Mouse (Mus musculus) E14TG2a.4 (cell line): ENCODE measurements around the gene Bfsp2.

Source experiments
- H3K27me3 ChIP-seq: 2 replicates; pipeline ENCODE4 v1.6.1; 2014; ENCODE audit warnings: low read length, control low read depth; ENCODE audit not compliant: insufficient read depth
- H3K36me3 ChIP-seq: 2 replicates; pipeline ENCODE4 v1.6.1; 2014; ENCODE audit warnings: low read length, control low read depth; ENCODE audit not compliant: insufficient read depth
- H3K4me1 ChIP-seq: replicated peaks from 2 replicates; pipeline ENCODE4 v1.6.1; 2014; ENCODE audit warnings: low read depth, low read length, control low read depth
- H3K4me3 ChIP-seq: replicated peaks from 2 replicates; pipeline ENCODE4 v1.5.1; 2014; ENCODE audit warnings: mild to moderate bottlenecking, low read length
- H3K9me3 ChIP-seq: 2 replicates; pipeline ENCODE4 v1.6.1; 2014; ENCODE audit warnings: low read length, control low read depth
- CTCF ChIP-seq: conservative IDR thresholded peaks from 2 replicates; pipeline ENCODE4 v1.5.1; 2014; ENCODE audit warnings: low read length
- NANOG ChIP-seq: IDR thresholded peaks from 2 replicates; pipeline ENCODE4 v1.6.1; 2014; ENCODE audit warnings: borderline replicate concordance, low read length, mixed read lengths
- POU5F1 ChIP-seq: IDR thresholded peaks from 2 replicates; pipeline ENCODE4 v1.6.1; 2014; ENCODE audit warnings: low read length, borderline replicate concordance

Bfsp2 gene

GRCm38 (mm10) chr9:103480044-103480576 is at the start of gene Bfsp2:
Gene Bfsp2 (minus strand): TSS chr9:103480420.
- Histone ChIP-seq H3K4me3 (no peak within 1 kb of the TSS), H3K27me3 (0 out of 2 replicates have a peak, but pooled peaks cover 2% of the 10 kb centered on the region), H3K4me1 (no peaks in the 10 kb centered on the region), H3K36me3 (no peaks in the 10 kb centered on the region), H3K9me3 (no peaks in the 10 kb centered on the region)
- TF ChIP-seq NANOG (no peak), CTCF (no peak), POU5F1 (no peak)

GRCm38 (mm10) chr9:103525041-103525537 is 44.9 kb upstream of the Bfsp2 start:
- Histone ChIP-seq H3K4me1 (peaks cover 30% of the 10 kb centered on the region), H3K36me3 (no peaks in the 10 kb centered on the region), H3K27me3 (no peaks in the 10 kb centered on the region), H3K4me3 (no peak overlapping the region), H3K9me3 (no peaks in the 10 kb centered on the region)
- TF ChIP-seq NANOG (no peak), CTCF (no peak), POU5F1 (no peak)

- Histone ChIP-seq H3K27me3 (no peaks in the 10 kb centered on the region), H3K9me3 (no peaks in the 10 kb centered on the region), H3K4me1 (peaks cover 30% of the 10 kb centered on the region), H3K36me3 (no peaks in the 10 kb centered on the region), H3K4me3 (no peak overlapping the region)
- TF ChIP-seq NANOG (no peak), POU5F1 (no peak), CTCF (no peak)
Measured at GRCm38 (mm10) chr9:103524600-103524999, 44.4 kb upstream of the Bfsp2 start.

GRCm38 (mm10) chr9:103523742-103524403 is 43.7 kb upstream of the Bfsp2 start:
- Histone ChIP-seq H3K4me1 (peaks cover 30% of the 10 kb centered on the region), H3K27me3 (no peaks in the 10 kb centered on the region), H3K4me3 (no peak overlapping the region), H3K36me3 (no peaks in the 10 kb centered on the region), H3K9me3 (no peaks in the 10 kb centered on the region)
- TF ChIP-seq NANOG (no peak), POU5F1 (no peak), CTCF (no peak)

GRCm38 (mm10) chr9:103523008-103523407 is 42.8 kb upstream of the Bfsp2 start:
- Histone ChIP-seq H3K4me3 (no peak overlapping the region), H3K4me1 (peaks cover 30% of the 10 kb centered on the region), H3K9me3 (no peaks in the 10 kb centered on the region), H3K27me3 (no peaks in the 10 kb centered on the region), H3K36me3 (no peaks in the 10 kb centered on the region)
- no peak for TF ChIP-seq POU5F1
- TF ChIP-seq NANOG = no peak
- no peak for TF ChIP-seq CTCF

- Histone ChIP-seq H3K4me3 (no peak overlapping the region), H3K4me1 (peaks cover 36% of the 10 kb centered on the region), H3K9me3 (no peaks in the 10 kb centered on the region), H3K36me3 (no peaks in the 10 kb centered on the region), H3K27me3 (no peaks in the 10 kb centered on the region)
- no peak for TF ChIP-seq CTCF
- TF ChIP-seq POU5F1 = peak; percentile 45; the same call in 1 of the 2 replicates
- TF ChIP-seq NANOG = peak; percentile 23; the same call in 1 of the 2 replicates
Measured at GRCm38 (mm10) chr9:103513884-103514283, 33.7 kb upstream of the Bfsp2 start.

- no peaks in the 10 kb centered on the region for H3K27me3 ChIP-seq
- H3K4me1 ChIP-seq = peaks cover 48% of the 10 kb centered on the region
- H3K9me3 ChIP-seq = no peaks in the 10 kb centered on the region
- no peaks in the 10 kb centered on the region for H3K36me3 ChIP-seq
- TF ChIP-seq POU5F1 = no peak
- no peak for TF ChIP-seq CTCF
- no peak for TF ChIP-seq NANOG
- H3K4me3 ChIP-seq = no peak overlapping the region
Measured at GRCm38 (mm10) chr9:103512257-103512656, 32.0 kb upstream of the Bfsp2 start.

- Histone ChIP-seq H3K9me3 (peaks cover 9% of the 10 kb centered on the region), H3K27me3 (no peaks in the 10 kb centered on the region), H3K36me3 (no peaks in the 10 kb centered on the region), H3K4me3 (0 out of 2 replicates have a peak overlapping the region, but pooled peaks have one; percentile 11), H3K4me1 (peaks cover 43% of the 10 kb centered on the region)
- TF ChIP-seq POU5F1 (no peak), NANOG (no peak), CTCF (no peak)
Measured at GRCm38 (mm10) chr9:103506968-103507584, 26.9 kb upstream of the Bfsp2 start.
